Mouse (Mus musculus): ENCODE data around the gene Trim68.
"Not testable (repeated sequence)": the region's sequence is repeated elsewhere in the genome, so short reads cannot be mapped to it uniquely, and the experiment has no call there.

Trim68 gene

GRCm38 (mm10) chr7:102686944-102687501 is at the start of gene Trim68:
Gene Trim68 (minus strand): TSS chr7:102687327.
- peak; percentile 97 for DNase-seq (ENCODE audit: low spot score)

- DNase-seq (ENCODE audit: low spot score): no peak
Observed at GRCm38 (mm10) chr7:102733793-102734192, 46.7 kb upstream of the Trim68 start.

GRCm38 (mm10) chr7:102727391-102727790 is 40.3 kb upstream of the Trim68 start, which contains the start of gene Olfr559:
Gene Olfr559 (minus strand): TSS chr7:102727491.
- no peak for DNase-seq (ENCODE audit: low spot score)

GRCm38 (mm10) chr7:102718970-102719369 is 31.8 kb upstream of the Trim68 start, which contains the start of gene Olfr33:
Gene Olfr33 (minus strand): TSS chr7:102719070.
- DNase-seq (ENCODE audit: low spot score): no peak

GRCm38 (mm10) chr7:102701915-102702314 is 14.8 kb upstream of the Trim68 start, which contains the start of gene Olfr558:
Gene Olfr558 (plus strand): TSS chr7:102702215.
- no peak for DNase-seq (ENCODE audit: low spot score)

- DNase-seq (ENCODE audit: low spot score): no peak
Observed at GRCm38 (mm10) chr7:102698461-102698860, 11.3 kb upstream of the Trim68 start.

GRCm38 (mm10) chr7:102695358-102696125 is 8.4 kb upstream of the Trim68 start, which contains the start of gene Olfr557:
Gene Olfr557 (plus strand): TSS chr7:102695910.
- DNase-seq (ENCODE audit: low spot score): peak; percentile 71

- no peak for DNase-seq (ENCODE audit: low spot score)
Observed at GRCm38 (mm10) chr7:102681916-102682315, 5.2 kb downstream of the Trim68 start.

GRCm38 (mm10) chr7:102676225-102676624 is 10.9 kb downstream of the Trim68 start:
- no peak for DNase-seq (ENCODE audit: low spot score)

GRCm38 (mm10) chr7:102665378-102665777 is 21.7 kb downstream of the Trim68 start:
- DNase-seq (ENCODE audit: low spot score): peak; percentile 43

- DNase-seq (ENCODE audit: low spot score): no peak
Observed at GRCm38 (mm10) chr7:102664599-102664998, 22.5 kb downstream of the Trim68 start, which contains the start of gene Olfr556. Gene Olfr556 (plus strand): TSS chr7:102664899.

- DNase-seq (ENCODE audit: low spot score): no peak
Observed at GRCm38 (mm10) chr7:102658523-102658922, 28.6 kb downstream of the Trim68 start, which contains the start of gene Olfr555. Gene Olfr555 (plus strand): TSS chr7:102658823.

- DNase-seq (ENCODE audit: low spot score): not testable (repeated sequence)
Observed at GRCm38 (mm10) chr7:102644945-102645344, 42.2 kb downstream of the Trim68 start.

- DNase-seq (ENCODE audit: low spot score): no peak
Observed at GRCm38 (mm10) chr7:102638132-102638531, 49.0 kb downstream of the Trim68 start, which contains the start of gene Olfr554. Gene Olfr554 (plus strand): TSS chr7:102638432.

GRCm38 (mm10) chr7:102636665-102637064 is 50.5 kb downstream of the Trim68 start:
- peak; percentile 50 for DNase-seq (ENCODE audit: low spot score)

Data from embryo, embryonic 10 days (tissue).